Mouse (Mus musculus) lung, postnatal 0 days (tissue): ENCODE results near the gene Nf2. TPM values are rescaled to one million over a fixed set of nuclear protein-coding genes. Genes with fewer than 3 reads are reported as not detected.

Experiments used
- ATAC-seq: fragments of 200-750 bp; cut with Nextera tagmentation; 2 replicates; pipeline ENCODE4 v1.8.0; 2017; ENCODE audit warnings: moderate library complexity
- DNase-seq: peaks from one replicate; pipeline ENCODE4 v3.0.0-alpha.2; 2016; ENCODE audit warnings: low spot score
- H3K27ac ChIP-seq: fragments of 300-500 bp; sonication (generic); 2 replicates; pipeline ENCODE4 v1.5.1; 2014; ENCODE audit warnings: antibody characterized with exemption, mild to moderate bottlenecking, low read length, mixed read lengths
- H3K27me3 ChIP-seq: fragments of 300-500 bp; sonication (generic); replicated peaks from 2 replicates; pipeline ENCODE4 v1.6.1; 2014; ENCODE audit warnings: low read length, mixed read lengths; ENCODE audit not compliant: insufficient read depth
- H3K36me3 ChIP-seq: fragments of 300-500 bp; sonication (generic); 2 replicates; pipeline ENCODE4 v1.6.1; 2014; ENCODE audit warnings: low read length, mixed read lengths; ENCODE audit not compliant: insufficient read depth
- H3K4me1 ChIP-seq: fragments of 300-500 bp; sonication (generic); 2 replicates; pipeline ENCODE4 v1.6.1; 2014; ENCODE audit warnings: antibody characterized with exemption, low read depth, low read length, mixed read lengths; ENCODE audit not compliant: insufficient read depth
- H3K4me2 ChIP-seq: fragments of 300-500 bp; sonication (generic); replicated peaks from 2 replicates; pipeline ENCODE4 v1.6.1; 2014; ENCODE audit warnings: low read depth, mild to moderate bottlenecking, low read length, moderate library complexity, mixed read lengths
- H3K4me3 ChIP-seq: fragments of 300-500 bp; sonication (generic); 2 replicates; pipeline ENCODE4 v1.5.1; 2014; ENCODE audit warnings: low read depth, low read length
- H3K9ac ChIP-seq: fragments of 300-500 bp; sonication (generic); replicated peaks from 2 replicates; pipeline ENCODE4 v1.6.1; 2014; ENCODE audit warnings: low read depth, mild to moderate bottlenecking
- H3K9me3 ChIP-seq: fragments of 300-500 bp; sonication (generic); 2 replicates; pipeline ENCODE4 v1.6.1; 2016; ENCODE audit warnings: low read length, mixed read lengths
- CTCF ChIP-seq: IDR thresholded peaks from 2 replicates; pipeline ENCODE4 v1.5.1; 2016; ENCODE audit warnings: antibody characterized with exemption, mild to moderate bottlenecking
- EP300 ChIP-seq: IDR thresholded peaks from 2 replicates; pipeline ENCODE4 v1.6.1; 2016; ENCODE audit warnings: antibody characterized with exemption, mild to moderate bottlenecking, control low read depth
- WGBS: fragments of 180-500 bp; shearing (Covaris S2); extraction: QIAGEN DNeasy Blood & Tissue Kit; methylation state at CpG from one replicate; pipeline ENCODE4 v1.1.7; 2014; 5-methylcytosine and 5-hydroxymethylcytosine counted together
- polyA plus RNA-seq: library from polyadenylated mRNA; unstranded; fragments of >200 nt; fragmentation: Nextera tagmentation; extraction: Ambion mirVana; gene quantifications from 2 replicates; pipeline ENCODE4 v1.2.1, GENCODE M21; 2015

Nf2 gene
- polyA plus RNA-seq, 1 experiment from 2014 or later = 19.6 TPM

GRCm38 (mm10) chr11:4789691-4790090, 59.6 kb downstream of the Nf2 start:
- H3K9ac ChIP-seq = no peak overlapping the region
- no peak for ATAC-seq
- 96% methylated on average over 5 of the region's 5 CpGs for WGBS
- no peak overlapping the region for H3K27ac ChIP-seq
- H3K4me3 ChIP-seq = no peak overlapping the region
- H3K9me3 ChIP-seq = no peaks in the 10 kb centered on the region
- no peak overlapping the region for H3K4me2 ChIP-seq
- TF ChIP-seq EP300 (no peak), CTCF (no peak)
- no peak for DNase-seq
- no peaks in the 10 kb centered on the region for H3K4me1 ChIP-seq
- H3K36me3 ChIP-seq = peaks cover 42% of the 10 kb centered on the region
- no peaks in the 10 kb centered on the region for H3K27me3 ChIP-seq

GRCm38 (mm10) chr11:4784629-4785142, 64.7 kb downstream of the Nf2 start:
- H3K9ac ChIP-seq = no peak overlapping the region
- H3K36me3 ChIP-seq = peaks cover 31% of the 10 kb centered on the region
- no peak overlapping the region for H3K4me3 ChIP-seq
- no peak overlapping the region for H3K4me2 ChIP-seq
- no peak overlapping the region for H3K27ac ChIP-seq
- H3K4me1 ChIP-seq = no peaks in the 10 kb centered on the region
- no peaks in the 10 kb centered on the region for H3K27me3 ChIP-seq
- ATAC-seq (peak; percentile 60; the same call in 1 of the 2 replicates), DNase-seq (peak; percentile 36)
- H3K9me3 ChIP-seq = no peaks in the 10 kb centered on the region
- TF ChIP-seq CTCF = no peak
- TF ChIP-seq EP300 = peak; percentile 69; the same call in 1 of the 2 replicates
- WGBS = 64% methylated on average over 5 of the region's 5 CpGs

- Histone ChIP-seq H3K36me3 (0 out of 2 replicates have a peak, but pooled peaks cover 23% of the 10 kb centered on the region), H3K27me3 (no peaks in the 10 kb centered on the region), H3K9me3 (no peaks in the 10 kb centered on the region), H3K27ac (no peak overlapping the region), H3K4me3 (no peak overlapping the region), H3K4me2 (no peak overlapping the region), H3K4me1 (no peaks in the 10 kb centered on the region), H3K9ac (no peak overlapping the region)
- TF ChIP-seq EP300 (no peak), CTCF (no peak)
- WGBS = 82% methylated on average over 3 of the region's 3 CpGs
- ATAC-seq = no peak
- DNase-seq = no peak
Observed at GRCm38 (mm10) chr11:4783116-4783515, 66.2 kb downstream of the Nf2 start.

- no peak overlapping the region for H3K27ac ChIP-seq
- peaks cover 10% of the 10 kb centered on the region; the same call in 1 of the 2 replicates for H3K36me3 ChIP-seq
- no peak overlapping the region for H3K4me3 ChIP-seq
- no peaks in the 10 kb centered on the region for H3K9me3 ChIP-seq
- ATAC-seq (no peak), DNase-seq (no peak)
- no peak overlapping the region for H3K9ac ChIP-seq
- WGBS = 85% methylated on average over 3 of the region's 3 CpGs
- H3K4me1 ChIP-seq = no peaks in the 10 kb centered on the region
- H3K27me3 ChIP-seq = no peaks in the 10 kb centered on the region
- TF ChIP-seq CTCF = no peak
- TF ChIP-seq EP300 = no peak
- H3K4me2 ChIP-seq = no peak overlapping the region
Observed at GRCm38 (mm10) chr11:4780927-4781326, 68.4 kb downstream of the Nf2 start.

GRCm38 (mm10) chr11:4772925-4773324, 76.4 kb downstream of the Nf2 start:
- Histone ChIP-seq H3K27ac (no peak overlapping the region), H3K4me1 (no peaks in the 10 kb centered on the region), H3K4me2 (no peak overlapping the region), H3K4me3 (no peak overlapping the region), H3K27me3 (no peaks in the 10 kb centered on the region), H3K36me3 (peaks cover 7% of the 10 kb centered on the region), H3K9me3 (no peaks in the 10 kb centered on the region), H3K9ac (no peak overlapping the region)
- DNase-seq = peak; percentile 55
- no peak for ATAC-seq
- TF ChIP-seq EP300 (no peak), CTCF (peak; percentile 72)
- WGBS = 32% methylated on average over 3 of the region's 3 CpGs

GRCm38 (mm10) chr11:4771756-4772155, 77.6 kb downstream of the Nf2 start:
- Histone ChIP-seq H3K4me3 (no peak overlapping the region), H3K9me3 (no peaks in the 10 kb centered on the region), H3K36me3 (peaks cover 6% of the 10 kb centered on the region), H3K27ac (no peak overlapping the region), H3K27me3 (no peaks in the 10 kb centered on the region), H3K4me2 (no peak overlapping the region), H3K4me1 (no peaks in the 10 kb centered on the region), H3K9ac (no peak overlapping the region)
- TF ChIP-seq CTCF (no peak), EP300 (no peak)
- ATAC-seq (no peak), DNase-seq (no peak)
- WGBS = 69% methylated on average over 7 of the region's 7 CpGs

- H3K4me2 ChIP-seq = no peak overlapping the region
- no peaks in the 10 kb centered on the region for H3K27me3 ChIP-seq
- no peak for TF ChIP-seq EP300
- TF ChIP-seq CTCF = no peak
- DNase-seq (no peak), ATAC-seq (no peak)
- no peak overlapping the region for H3K4me3 ChIP-seq
- no peak overlapping the region for H3K9ac ChIP-seq
- 92% methylated on average over 6 of the region's 6 CpGs for WGBS
- H3K36me3 ChIP-seq = no peaks in the 10 kb centered on the region; the same call in 1 of the 2 replicates
- no peaks in the 10 kb centered on the region for H3K9me3 ChIP-seq
- no peaks in the 10 kb centered on the region for H3K4me1 ChIP-seq
- H3K27ac ChIP-seq = no peak overlapping the region
Observed at GRCm38 (mm10) chr11:4769881-4770280, 79.5 kb downstream of the Nf2 start.
